Mouse (Mus musculus): Measurements from ENCODE around the gene Myh14.

DNA sequence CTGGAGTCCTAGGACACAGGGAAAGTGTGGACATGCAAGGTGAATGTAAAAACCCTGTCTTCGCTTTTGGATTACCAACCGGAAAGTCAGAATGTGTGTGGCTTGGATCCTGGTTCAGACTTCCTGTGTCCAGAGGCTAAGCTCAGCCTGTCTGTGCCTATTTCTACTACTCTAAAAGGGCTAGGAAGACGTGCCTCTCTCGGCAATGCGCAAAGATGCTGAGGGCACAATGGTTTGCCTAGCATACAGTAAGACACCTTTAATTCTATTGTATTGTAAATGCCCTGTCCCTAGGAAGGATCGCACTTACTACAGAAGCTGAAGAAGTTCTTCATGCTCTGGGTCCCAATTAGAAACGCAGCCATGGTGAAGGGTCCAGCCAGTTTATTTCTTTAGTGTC lies 65.2 kb downstream of the Myh14 start:
- TF ChIP-seq CTCF (IDR thresholded peaks at IDR 0.05; ENCODE audit: control insufficient read depth, insufficient read depth, insufficient read length) (no peak), MYOD1 (IDR thresholded peaks at IDR 0.05; ENCODE audit: control insufficient read depth, insufficient read length, low read depth) (no peak), MAX (IDR thresholded peaks at IDR 0.05) (no peak)

Measured in C2C12 (cell line).